Mouse (Mus musculus) CH12.LX (cell line): ENCODE data around the gene Cbfa2t3. TPM values are rescaled to one million over a fixed set of nuclear protein-coding genes. Genes with fewer than 3 reads are reported as not detected.

Experiments
- DNase-seq: peaks from one replicate; pipeline ENCODE4 v3.0.0-alpha.2; 2013; ENCODE audit errors: extremely low read depth
- H3K27ac ChIP-seq: 2 replicates; pipeline ENCODE4 v1.5.1; 2012; ENCODE audit warnings: low read depth, mild to moderate bottlenecking, control low read depth, moderate library complexity; ENCODE audit not compliant: insufficient read depth
- H3K27me3 ChIP-seq: replicated peaks from 2 replicates; pipeline ENCODE3; 2012; ENCODE audit warnings: inconsistent platforms
- H3K36me3 ChIP-seq, 2 experiments: replicated peaks in 1 of 2; 2 replicates each; pipeline versions ENCODE3 to v1.6.1; 2012; ENCODE audit warnings: inconsistent platforms in 1 of 2, low read length in 1 of 2, mild to moderate bottlenecking in 1 of 2, mixed read lengths in 1 of 2, moderate library complexity in 1 of 2; ENCODE audit not compliant: control insufficient read depth in 1 of 2, insufficient read depth in 1 of 2
- H3K4me1 ChIP-seq, 2 experiments: 2 replicates each; pipeline ENCODE4 v1.6.1; 2012; ENCODE audit warnings: inconsistent platforms in 1 of 2, moderate library complexity in 1 of 2; ENCODE audit not compliant: insufficient read depth in 2 of 2, control insufficient read depth in 1 of 2
- H3K4me2 ChIP-seq: 2 replicates; pipeline ENCODE4 v1.6.1; 2012; ENCODE audit warnings: low read depth, mild to moderate bottlenecking, control low read depth; ENCODE audit not compliant: poor library complexity, insufficient read depth, severe bottlenecking
- H3K4me3 ChIP-seq, 3 experiments: fragments of 150-350 bp in 1 of 3; sonication (generic) in 1 of 3; replicated peaks in 1 of 3; 2 replicates each; pipeline versions ENCODE3 to v1.5.1; 2011 to 2012; ENCODE audit warnings: low read depth in 2 of 3, low read length in 2 of 3, mild to moderate bottlenecking in 2 of 3, moderate library complexity in 2 of 3, control low read depth in 1 of 3, improper control_type of control experiment in 1 of 3, inconsistent platforms in 1 of 3, mixed read lengths in 1 of 3; ENCODE audit not compliant: poor library complexity in 1 of 3
- H3K79me2 ChIP-seq: replicated peaks from 2 replicates; pipeline ENCODE4 v1.6.1; 2012; ENCODE audit warnings: mild to moderate bottlenecking, moderate library complexity; ENCODE audit not compliant: control insufficient read depth, poor library complexity, insufficient read depth, severe bottlenecking; ENCODE audit errors: extremely low read depth
- H3K9ac ChIP-seq: 2 replicates; pipeline ENCODE4 v1.6.1; 2012; ENCODE audit warnings: low read depth, mild to moderate bottlenecking, control low read depth, moderate library complexity; ENCODE audit not compliant: insufficient read depth
- H3K9me3 ChIP-seq: replicated peaks from 2 replicates; pipeline ENCODE3; 2012; ENCODE audit warnings: low read length, inconsistent platforms, mixed read lengths
- BHLHE40 ChIP-seq: IDR thresholded peaks from 2 replicates; pipeline ENCODE4 v1.6.1; 2011; ENCODE audit warnings: mild to moderate bottlenecking, low read depth, low read length, improper control_type of control experiment
- CTCF ChIP-seq, 2 experiments: IDR thresholded peaks in 1 of 2; conservative IDR thresholded peaks in 1 of 2; 2 replicates each; pipeline ENCODE4 v1.5.1; 2011 to 2012; ENCODE audit warnings: low read depth in 2 of 2, low read length in 2 of 2, improper control_type of control experiment in 1 of 2, inconsistent platforms in 1 of 2, mild to moderate bottlenecking in 1 of 2, moderate library complexity in 1 of 2
- EP300 ChIP-seq: IDR thresholded peaks from 2 replicates; pipeline ENCODE4 v1.6.1; 2011; ENCODE audit warnings: low read length, improper control_type of control experiment
- GABPA ChIP-seq: IDR thresholded peaks from 2 replicates; pipeline ENCODE4 v1.6.1; 2012; ENCODE audit warnings: low read depth, low read length, improper control_type of control experiment, inconsistent platforms; ENCODE audit not compliant: insufficient replicate concordance
- JUND ChIP-seq: conservative IDR thresholded peaks from 2 replicates; pipeline ENCODE4 v1.6.1; 2011; ENCODE audit warnings: low read depth, low read length, improper control_type of control experiment
- MAZ ChIP-seq: IDR thresholded peaks from 2 replicates; pipeline ENCODE4 v1.6.1; 2012; ENCODE audit warnings: low read depth, mild to moderate bottlenecking, inconsistent platforms, low read length, improper control_type of control experiment, moderate library complexity
- MEF2A ChIP-seq: IDR thresholded peaks from 2 replicates; pipeline ENCODE4 v1.6.1; 2014; ENCODE audit warnings: low read depth, mild to moderate bottlenecking, inconsistent platforms, low read length, improper control_type of control experiment, borderline replicate concordance
- MYC ChIP-seq: IDR thresholded peaks from 2 replicates; pipeline ENCODE4 v1.6.1; 2011; ENCODE audit warnings: low read depth, mild to moderate bottlenecking, improper control_type of control experiment, low read length
- PAX5 ChIP-seq: IDR thresholded peaks from 2 replicates; pipeline ENCODE4 v1.6.1; 2012; ENCODE audit warnings: low read length, inconsistent platforms, mixed read lengths
- POLR2A ChIP-seq: IDR thresholded peaks from 2 replicates; pipeline ENCODE4 v1.6.1; 2011; ENCODE audit warnings: low read depth, mild to moderate bottlenecking, improper control_type of control experiment, low read length
- POLR2AphosphoS2 ChIP-seq: IDR thresholded peaks from 2 replicates; pipeline ENCODE4 v1.6.1; 2011; ENCODE audit warnings: low read depth, low read length, improper control_type of control experiment
- SIN3A ChIP-seq: IDR thresholded peaks from 2 replicates; pipeline ENCODE4 v1.6.1; 2012; ENCODE audit warnings: low read length, improper control_type of control experiment, inconsistent platforms
- SMC3 ChIP-seq: IDR thresholded peaks from 2 replicates; pipeline ENCODE4 v1.6.1; 2011; ENCODE audit warnings: low read depth, low read length, improper control_type of control experiment
- TCF12 ChIP-seq: IDR thresholded peaks from 2 replicates; pipeline ENCODE4 v1.6.1; 2014; ENCODE audit warnings: low read depth, mild to moderate bottlenecking, inconsistent platforms, low read length, improper control_type of control experiment
- UBTF ChIP-seq: IDR thresholded peaks from 2 replicates; pipeline ENCODE4 v1.6.1; 2012; ENCODE audit warnings: low read depth, mild to moderate bottlenecking, inconsistent platforms, low read length, improper control_type of control experiment, moderate library complexity
- ZC3H11A ChIP-seq: IDR thresholded peaks from 2 replicates; pipeline ENCODE4 v1.6.1; 2012; ENCODE audit warnings: low read depth, mild to moderate bottlenecking, inconsistent platforms, low read length, improper control_type of control experiment
- ZKSCAN1 ChIP-seq: IDR thresholded peaks from 2 replicates; pipeline ENCODE4 v1.6.1; 2012; ENCODE audit warnings: low read depth, inconsistent platforms, low read length, improper control_type of control experiment, borderline replicate concordance
- ZMIZ1 ChIP-seq: IDR thresholded peaks from 2 replicates; pipeline ENCODE4 v1.6.1; 2012; ENCODE audit warnings: low read depth, mild to moderate bottlenecking, inconsistent platforms, low read length, improper control_type of control experiment
- dilution Hi-C: fragments of 300-500 bp; cut with MboI; formaldehyde crosslinking; loops from 2 replicates; pipeline ENCODE4 v1.14.3; 2020; ENCODE audit warnings: low sequenced_read_pairs; ENCODE audit not compliant: extremely low pct_unique_long_range_greater_than_20kb, extremely low pct_ligation_motif_present
- in situ Hi-C: fragments of 300-500 bp; cut with MboI; formaldehyde crosslinking; loops from 3 replicates; pipeline ENCODE4 v1.14.3; 2019; ENCODE audit warnings: low sequenced_read_pairs, low pct_ligation_motif_present, low pct_unique_long_range_greater_than_20kb, mixed read lengths
- polyA plus RNA-seq: library from polyadenylated mRNA; unstranded; fragments of >175 nt; gene quantifications from 2 replicates; pipeline ENCODE4 v1.2.1, GENCODE M21; 2012; ENCODE audit warnings: low read depth; ENCODE audit not compliant: insufficient read length
- total RNA-seq, 2 experiments: library from RNA; depleted of rRNA; stranded (reverse); fragments of 300-350 nt in 1 of 2; fragments of >200 nt in 1 of 2; gene quantifications; 2 replicates each; pipeline ENCODE4 v1.2.3; 2012 to 2014

Cbfa2t3 gene
- total and polyA plus RNA-seq, 3 experiments: 0.47 to 22.6 (median 2.1) TPM

DNA sequence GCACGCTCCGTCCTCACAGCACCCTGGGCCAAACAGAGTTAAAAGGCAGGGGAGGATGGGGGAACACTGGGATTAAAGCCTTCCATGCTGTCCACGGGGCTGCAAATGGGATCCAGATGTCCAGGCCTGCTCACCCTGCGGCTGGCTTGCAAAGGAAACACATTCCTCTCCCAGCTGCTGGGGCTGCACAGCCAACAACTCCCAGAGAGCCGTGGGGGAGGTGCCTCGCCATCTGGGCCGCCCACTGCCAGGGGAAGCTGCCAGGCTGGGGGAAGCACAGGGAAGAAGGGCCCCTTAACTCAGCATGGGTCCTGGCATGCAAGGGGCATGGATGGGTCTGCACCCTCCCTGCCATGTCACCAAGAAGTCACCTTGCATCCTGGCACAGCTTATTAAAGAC lies 37.8 kb downstream of the Cbfa2t3 start:
- H3K79me2 ChIP-seq: no peaks in the 10 kb centered on the region
- no peak overlapping the region for H3K27ac ChIP-seq
- no peak overlapping the region for H3K4me2 ChIP-seq
- in situ Hi-C loops (no loop called here), dilution Hi-C loops (no loop called here)
- H3K9ac ChIP-seq: no peak overlapping the region
- no peak overlapping the region for H3K4me3 ChIP-seq
- TF ChIP-seq SIN3A (no peak), PAX5 (no peak), TCF12 (no peak), ZC3H11A (no peak), ZMIZ1 (no peak), UBTF (no peak), GABPA (no peak), SMC3 (no peak), JUND (no peak), POLR2AphosphoS2 (no peak), BHLHE40 (no peak), MAZ (no peak), MEF2A (no peak), ZKSCAN1 (no peak), MYC (no peak), EP300 (no peak)
- peaks cover 20 to 96% of the 10 kb centered on the region in 2 experiments for H3K36me3 ChIP-seq
- H3K9me3 ChIP-seq: no peaks in the 10 kb centered on the region
- peaks cover 14 to 32% of the 10 kb centered on the region in 2 experiments for H3K4me1 ChIP-seq
- DNase-seq: no peak
- H3K27me3 ChIP-seq: no peaks in the 10 kb centered on the region

GRCm38 (mm10) chr8:122660022-122660421 lies 38.9 kb downstream of the Cbfa2t3 start:
- in situ Hi-C loops (no loop called here), dilution Hi-C loops (no loop called here)
- Histone ChIP-seq H3K9me3 (no peaks in the 10 kb centered on the region), H3K4me2 (no peak overlapping the region), H3K9ac (no peak overlapping the region), H3K79me2 (no peaks in the 10 kb centered on the region), H3K27me3 (no peaks in the 10 kb centered on the region), H3K4me1 (peaks cover 6 to 31% of the 10 kb centered on the region in 2 experiments), H3K36me3 (peaks cover 20 to 99% of the 10 kb centered on the region in 2 experiments), H3K4me3 (no peak overlapping the region), H3K27ac (no peak overlapping the region)
- DNase-seq: no peak
- TF ChIP-seq CTCF (conservative IDR thresholded peaks at IDR 0.05 in 1 of 2, IDR thresholded peaks at IDR 0.05 in 1 of 2; ENCODE audit: low read depth in 2 of 2, low read length in 2 of 2) (peak; percentile 57 to 72), SMC3 (peak; percentile 37), POLR2A (no peak)
